Mouse (Mus musculus) layer of hippocampus, adult 8-10 months (tissue): ENCODE measurements around the gene Gsx1. TPM values are rescaled to one million over a fixed set of nuclear protein-coding genes. Genes with fewer than 3 reads are reported as not detected.

Experiments
- DNase-seq, 2 experiments: peaks; one replicate each; pipeline ENCODE4 v3.0.0; 2022; ENCODE audit warnings: low spot score in 2 of 2
- total RNA-seq, 4 experiments: library from RNA; stranded (reverse); gene quantifications; 2 replicates each; pipeline ENCODE4 v1.2.4; 2022

Gsx1 gene
- under 1 TPM; 0.26 to 0.58 (median 0.37) TPM for total RNA-seq

- peak; percentile 13 to 38 for DNase-seq
These were observed at the start of gene Gsx1 for GRCm38 (mm10) chr5:147188571-147188975. Gene Gsx1 (plus strand): TSS chr5:147188696.

DNA sequence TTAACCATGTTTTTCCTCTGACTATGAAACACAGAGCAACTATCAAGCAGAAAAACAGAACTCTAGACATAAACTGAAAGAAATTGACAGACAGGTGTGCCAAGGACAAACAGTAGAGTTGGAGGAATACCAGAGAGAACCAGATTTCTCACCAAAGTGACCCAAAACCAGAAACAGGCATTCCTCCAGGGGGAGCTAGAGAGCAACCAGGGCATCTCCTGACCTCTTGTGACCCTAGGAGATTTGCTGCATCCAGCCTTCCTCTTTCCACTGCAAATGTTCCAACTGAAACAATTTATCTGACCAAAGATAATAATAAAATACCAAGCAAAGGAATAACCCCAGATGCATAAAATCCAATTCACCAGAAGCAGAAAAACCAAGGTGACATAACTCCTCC lies 41.2 kb upstream of the Gsx1 start:
- DNase-seq, result no peak

DNA sequence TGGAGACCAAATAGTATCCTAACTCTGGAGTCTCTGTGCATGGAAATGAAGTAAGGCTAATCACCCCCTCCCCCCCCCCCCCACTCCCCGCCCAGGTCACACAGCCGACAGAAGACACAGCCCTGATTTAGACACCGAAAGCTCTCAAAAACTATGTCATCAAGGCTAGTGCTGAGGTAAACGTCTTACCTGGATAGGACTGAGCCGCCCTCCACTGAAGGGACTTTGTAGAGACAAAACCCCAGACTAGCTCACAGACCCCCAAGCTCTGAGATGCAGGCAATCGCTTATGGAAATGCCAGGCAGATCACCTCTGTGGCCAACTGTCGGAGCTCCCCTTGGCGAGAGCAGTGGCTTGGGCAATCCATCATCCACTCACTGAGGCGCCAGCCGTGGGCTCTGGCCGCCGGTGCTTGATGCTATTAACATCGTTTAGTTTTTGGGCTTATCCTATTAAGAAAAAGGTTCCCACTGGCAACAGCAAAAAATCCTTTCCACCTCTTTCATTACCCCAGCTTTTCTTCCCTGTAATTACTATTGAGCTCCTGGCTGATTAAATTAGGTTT lies 33.6 kb upstream of the Gsx1 start:
- DNase-seq, result no peak

- peak; percentile 7 to 8 for DNase-seq
These were observed 32.9 kb upstream of the Gsx1 start for GRCm38 (mm10) chr5:147155449-147156133.

- no peak for DNase-seq
These were observed 32.1 kb upstream of the Gsx1 start for GRCm38 (mm10) chr5:147156376-147156775.

GRCm38 (mm10) chr5:147157441-147157840 lies 31.1 kb upstream of the Gsx1 start:
- DNase-seq, result no peak

DNA sequence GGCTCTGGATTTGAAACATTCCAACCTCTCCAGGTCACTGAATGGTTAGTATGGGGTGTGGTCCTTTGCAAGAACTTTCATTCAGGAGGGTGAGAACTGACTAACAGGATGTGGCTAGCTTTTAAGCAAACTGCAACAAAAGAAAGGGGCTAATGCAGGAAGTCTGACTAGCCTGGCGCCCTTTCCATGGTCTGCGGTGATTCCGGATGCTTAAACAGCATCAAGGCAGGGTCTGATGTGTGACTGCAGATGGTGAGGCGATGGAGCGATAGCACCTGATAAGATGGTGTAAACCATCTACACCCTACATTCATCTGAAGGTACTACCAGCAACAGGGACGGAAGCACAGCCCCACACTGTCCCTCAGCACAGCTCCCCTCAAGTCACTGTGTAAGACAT lies 29.2 kb upstream of the Gsx1 start:
- no peak for DNase-seq

DNA sequence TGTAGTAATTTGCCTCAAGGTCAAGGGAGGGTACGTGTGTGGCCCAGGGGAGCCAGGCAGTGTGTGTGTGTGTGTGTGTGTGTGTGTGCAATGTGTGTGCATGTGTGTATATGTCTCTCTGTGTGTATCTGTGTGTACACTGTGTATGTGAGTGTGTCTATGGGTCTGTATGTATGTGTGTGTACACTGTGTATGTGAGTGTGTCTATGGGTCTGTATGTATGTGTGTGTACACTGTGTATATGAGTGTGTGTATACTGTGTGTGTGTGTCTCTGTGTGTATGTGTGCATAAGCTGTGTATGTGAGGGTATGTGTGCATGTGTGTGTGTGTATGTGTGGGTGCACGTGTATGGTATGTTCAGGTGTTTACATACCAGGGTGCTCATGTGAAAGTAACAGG lies 28.7 kb upstream of the Gsx1 start:
- no peak for DNase-seq

DNA sequence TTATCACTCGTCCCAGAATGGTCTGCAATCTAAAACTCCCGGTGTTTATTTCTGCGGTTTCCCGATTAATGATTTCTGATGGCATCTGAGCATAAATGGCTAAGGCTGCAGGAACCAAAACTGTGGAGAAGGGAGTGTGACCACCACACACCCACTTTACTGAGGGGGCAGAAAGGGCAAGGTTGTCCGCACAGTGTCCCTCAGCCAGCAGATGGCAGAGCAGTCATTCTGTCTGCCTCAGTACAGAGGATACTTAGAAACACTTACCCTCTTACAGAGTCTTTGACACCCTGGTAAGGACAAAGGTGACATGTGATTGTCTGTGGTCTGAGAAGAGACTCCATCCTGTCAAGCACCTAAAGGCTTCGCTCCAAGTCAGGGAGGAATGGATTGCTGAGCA lies 23.4 kb upstream of the Gsx1 start:
- DNase-seq, result no peak

GRCm38 (mm10) chr5:147170088-147170487 lies 18.4 kb upstream of the Gsx1 start:
- DNase-seq, result no peak

DNA sequence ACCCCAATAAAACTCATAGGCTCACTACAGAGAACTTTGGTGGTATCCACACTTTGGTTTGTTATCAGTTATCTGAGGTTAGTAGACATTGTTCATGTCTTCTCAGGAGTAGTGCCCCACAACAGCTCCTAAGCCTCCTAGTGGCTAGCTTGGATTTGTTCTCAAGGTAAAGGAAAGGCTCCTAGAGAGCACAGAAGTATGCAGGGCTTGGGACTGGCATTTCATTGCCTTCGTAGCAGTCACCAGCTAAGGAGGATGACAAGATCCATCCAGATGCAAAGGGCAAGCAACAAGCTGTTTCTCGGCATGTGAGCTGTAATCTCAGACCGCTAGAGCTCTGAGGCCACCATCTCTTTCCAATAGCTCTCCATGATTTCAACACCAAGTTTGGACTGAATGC lies 14.4 kb upstream of the Gsx1 start:
- DNase-seq, result no peak

DNA sequence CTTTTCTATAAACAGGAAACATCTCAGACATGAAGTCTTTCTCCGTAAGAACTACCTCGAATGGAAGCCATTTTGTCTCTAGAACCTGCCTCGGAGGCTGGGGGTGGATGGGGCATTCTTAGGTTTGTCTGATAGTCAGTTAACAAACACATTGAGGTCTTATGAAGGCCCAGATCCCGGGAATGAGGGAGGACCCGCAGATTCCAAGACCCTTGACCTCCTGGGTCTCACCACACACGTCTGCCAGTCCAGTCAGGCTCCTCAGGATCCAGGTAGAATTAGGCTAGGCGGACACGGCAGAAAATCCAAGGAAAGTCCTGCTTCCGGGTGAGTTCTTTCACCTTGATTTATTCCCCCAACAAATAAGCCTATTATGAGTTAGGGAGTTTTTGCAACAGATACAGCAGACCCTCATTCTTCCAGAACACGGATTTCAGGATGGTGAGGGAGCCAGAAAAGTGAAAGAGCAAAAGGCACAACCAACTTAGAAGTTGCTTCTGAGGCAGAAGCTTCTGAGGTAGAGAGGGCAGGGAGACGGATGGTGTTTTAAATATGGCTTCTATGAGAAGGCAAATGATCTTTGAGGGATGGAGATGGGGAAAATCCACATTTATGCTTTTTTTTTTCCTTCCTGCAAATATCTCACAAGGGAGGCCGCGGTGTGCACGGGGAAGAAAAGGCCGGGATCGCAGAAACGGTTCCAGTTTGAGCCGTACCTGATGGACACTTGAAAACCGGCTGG lies 3.2 kb upstream of the Gsx1 start:
- no peak for DNase-seq

DNA sequence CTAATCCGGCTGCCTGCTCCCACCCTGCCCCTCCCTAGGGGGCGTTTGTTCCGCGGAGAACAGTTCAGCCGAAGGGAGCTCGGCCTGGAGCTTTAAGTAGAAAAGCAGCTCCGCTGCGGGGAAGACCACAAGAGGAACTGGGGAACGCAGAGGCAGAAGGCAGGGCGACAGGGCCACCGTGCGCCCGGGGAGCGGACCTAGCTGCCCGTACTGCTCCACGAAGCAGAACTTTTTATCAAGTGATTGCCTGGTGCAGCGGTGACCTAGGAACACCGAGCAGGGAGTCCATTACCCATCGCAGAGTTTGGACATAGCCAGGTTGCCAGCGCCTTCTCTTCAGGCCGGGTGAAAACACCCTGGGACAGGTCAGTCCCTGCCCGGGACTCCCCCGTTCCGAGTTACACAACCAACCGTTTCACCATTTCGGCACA lies 2.5 kb upstream of the Gsx1 start:
- DNase-seq, result no peak

GRCm38 (mm10) chr5:147186781-147187551 lies 1.5 kb upstream of the Gsx1 start:
- DNase-seq, result no peak

GRCm38 (mm10) chr5:147187552-147188170 lies 835 bp upstream of the Gsx1 start:
- no peak for DNase-seq

DNA sequence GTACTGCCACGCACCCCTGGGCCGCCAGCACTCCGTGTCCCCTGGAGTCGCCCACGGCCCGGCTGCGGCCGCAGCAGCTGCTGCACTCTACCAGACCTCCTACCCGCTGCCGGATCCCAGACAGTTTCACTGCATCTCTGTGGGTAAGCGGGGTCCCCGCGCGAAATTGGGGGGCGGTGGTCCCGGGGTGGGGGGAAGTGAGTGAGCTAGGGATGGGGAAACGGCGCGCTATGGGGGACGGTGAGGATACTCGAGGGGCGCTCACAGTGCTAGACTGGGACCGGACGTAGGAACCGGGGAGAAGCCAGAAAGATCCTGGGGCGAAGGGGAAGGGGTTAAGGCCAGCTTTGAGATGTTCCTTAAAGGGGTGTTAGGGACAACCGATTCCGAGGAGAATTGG lies 660 bp downstream of the Gsx1 start:
- no peak for DNase-seq

DNA sequence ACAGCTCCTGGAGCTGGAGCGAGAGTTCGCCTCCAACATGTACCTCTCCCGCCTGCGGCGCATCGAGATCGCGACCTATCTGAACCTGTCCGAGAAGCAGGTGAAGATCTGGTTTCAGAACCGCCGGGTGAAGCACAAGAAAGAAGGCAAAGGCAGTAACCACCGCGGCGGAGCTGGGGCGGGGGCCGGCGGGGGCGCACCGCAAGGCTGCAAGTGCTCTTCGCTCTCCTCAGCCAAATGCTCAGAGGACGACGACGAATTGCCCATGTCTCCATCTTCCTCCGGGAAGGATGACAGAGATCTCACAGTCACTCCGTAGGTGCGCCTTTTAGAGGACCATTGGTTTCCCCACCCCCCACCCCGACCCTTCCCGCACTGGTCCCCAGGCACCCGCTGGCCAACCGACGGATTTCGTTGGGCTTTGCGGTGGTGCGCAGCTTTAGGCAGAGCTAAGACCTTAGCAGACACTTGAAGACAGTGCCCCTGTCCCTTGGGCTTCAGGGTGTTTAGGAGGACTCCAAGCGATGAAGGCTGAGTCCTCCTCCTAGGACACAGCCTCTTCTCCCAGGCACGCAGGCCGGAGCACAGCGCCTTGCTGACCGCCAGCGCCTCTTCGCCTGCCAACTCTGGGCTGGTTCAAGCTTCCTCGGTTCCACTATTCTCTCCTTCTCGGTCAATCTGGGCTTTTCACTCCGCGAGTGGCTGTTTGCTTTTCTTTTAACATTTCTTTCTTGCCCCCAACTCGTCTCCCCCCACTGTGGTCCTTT lies 1.5 kb downstream of the Gsx1 start:
- no peak for DNase-seq

DNA sequence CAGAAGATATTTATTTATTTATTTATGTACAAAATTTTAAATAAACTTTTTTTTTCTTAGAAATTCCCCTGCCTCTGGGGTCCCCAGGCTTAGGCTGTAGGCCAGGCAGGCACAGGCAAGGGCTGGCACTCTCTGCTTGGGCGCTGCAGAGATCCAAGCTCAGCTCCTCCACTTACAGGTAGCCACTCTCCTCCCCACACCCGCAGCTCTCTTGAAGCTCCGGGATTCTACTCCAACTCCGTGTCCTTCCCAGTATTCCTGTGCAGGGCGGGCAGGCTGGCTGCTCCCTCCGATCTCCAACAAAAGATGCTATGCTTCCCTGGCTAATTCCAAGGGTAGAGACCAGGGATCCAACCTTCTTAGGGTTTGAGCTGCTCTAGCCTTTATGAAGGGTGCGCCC lies 2.4 kb downstream of the Gsx1 start:
- DNase-seq, result no peak

- DNase-seq, result no peak
These were observed 3.5 kb downstream of the Gsx1 start for GRCm38 (mm10) chr5:147191801-147192575.

GRCm38 (mm10) chr5:147192576-147192960 lies 4.1 kb downstream of the Gsx1 start:
- no peak for DNase-seq
